Mouse (Mus musculus): ENCODE measurements around the gene Lmtk3. TPM values are rescaled to one million over a fixed set of nuclear protein-coding genes. Genes with fewer than 3 reads are reported as not detected.

The Lmtk3 gene
- polyA plus RNA-seq, 1 experiment from 2014 or later, result 10.9 TPM

DNA sequence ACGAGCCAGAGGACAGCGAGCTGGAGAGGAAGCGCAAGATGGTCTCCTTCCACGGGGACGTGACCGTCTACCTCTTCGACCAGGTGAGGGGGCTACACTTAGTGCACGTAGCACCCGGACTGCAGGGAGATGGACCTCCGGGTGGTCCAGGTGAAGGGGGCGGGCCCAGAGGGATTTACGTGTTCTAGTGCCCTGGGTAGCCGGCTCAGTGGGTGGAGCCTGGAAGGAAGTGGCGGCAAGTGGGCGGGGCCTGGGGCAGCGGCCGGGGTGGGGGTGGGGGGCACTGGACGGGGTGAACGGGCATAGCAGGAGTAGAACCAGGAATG is 14.9 kb downstream of the Lmtk3 start:
- peaks cover 54% of the 10 kb centered on the region for H3K27me3 ChIP-seq (replicated peaks)
- WGBS, result 4% methylated on average over 19 of the region's 19 CpGs
- peaks cover 68% of the 10 kb centered on the region for H3K36me3 ChIP-seq
- H3K4me2 ChIP-seq (replicated peaks), result peak overlapping the region; percentile 70
- H3K27ac ChIP-seq, result no peak overlapping the region
- ATAC-seq (ENCODE audit: low FRiP score, low read depth), result no peak
- peaks cover 21% of the 10 kb centered on the region for H3K4me1 ChIP-seq
- no peaks in the 10 kb centered on the region for H3K9me3 ChIP-seq
- H3K4me3 ChIP-seq, result peak overlapping the region; percentile 36
- peak overlapping the region; percentile 59 for H3K9ac ChIP-seq

GRCm38 (mm10) chr7:45798931-45799330 is 15.4 kb downstream of the Lmtk3 start:
- Histone ChIP-seq H3K4me2 (replicated peaks) (peak overlapping the region; percentile 70), H3K4me3 (no peak overlapping the region), H3K27me3 (replicated peaks) (peaks cover 51% of the 10 kb centered on the region), H3K4me1 (peaks cover 21% of the 10 kb centered on the region), H3K36me3 (peaks cover 68% of the 10 kb centered on the region), H3K9me3 (no peaks in the 10 kb centered on the region), H3K9ac (0 out of 2 replicates have a peak overlapping the region, but pooled peaks have one; percentile 59), H3K27ac (no peak overlapping the region)
- ATAC-seq (ENCODE audit: low FRiP score, low read depth), result no peak
- WGBS, result 53% methylated on average over 7 of the region's 7 CpGs

- Histone ChIP-seq H3K4me2 (replicated peaks) (no peak overlapping the region), H3K4me1 (peaks cover 21% of the 10 kb centered on the region), H3K27me3 (replicated peaks) (peaks cover 42% of the 10 kb centered on the region), H3K9ac (no peak overlapping the region), H3K9me3 (no peaks in the 10 kb centered on the region), H3K36me3 (peaks cover 63% of the 10 kb centered on the region), H3K27ac (no peak overlapping the region), H3K4me3 (no peak overlapping the region)
- ATAC-seq (ENCODE audit: low FRiP score, low read depth), result no peak
- 38% methylated on average over 7 of the region's 7 CpGs for WGBS
These were observed 16.5 kb downstream of the Lmtk3 start for GRCm38 (mm10) chr7:45800001-45800400.

DNA sequence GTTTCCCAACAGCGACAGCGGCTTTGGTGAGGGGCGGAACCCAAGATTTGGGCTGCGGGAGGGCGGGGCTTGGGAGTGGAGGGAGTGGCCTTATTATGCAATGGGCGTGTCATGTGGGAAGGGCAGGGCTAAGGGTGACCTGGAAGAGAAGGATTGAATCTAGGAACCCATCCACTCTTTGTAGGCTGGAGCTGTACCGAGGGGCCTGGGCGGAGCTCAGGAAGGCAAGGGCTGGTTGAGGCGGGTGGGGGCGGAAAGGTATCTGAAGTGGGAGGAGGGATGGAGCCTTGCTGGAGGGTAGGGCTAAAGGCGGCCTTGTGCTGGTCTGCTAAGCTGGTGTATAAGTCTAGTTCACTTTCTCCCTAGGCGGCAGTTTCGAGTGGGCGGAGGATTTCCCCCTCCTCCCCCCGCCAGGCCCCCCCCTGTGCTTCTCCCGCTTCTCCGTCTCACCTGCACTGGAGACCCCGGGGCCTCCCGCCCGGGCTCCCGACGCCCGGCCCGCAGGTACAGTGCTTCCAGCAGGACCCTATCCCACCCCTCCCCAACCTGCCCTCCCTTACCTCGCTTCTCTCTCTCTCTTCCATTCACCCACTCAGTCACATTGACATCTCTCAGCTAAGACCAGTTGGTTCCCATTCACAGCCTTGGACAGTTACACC is 17.1 kb downstream of the Lmtk3 start:
- H3K4me2 ChIP-seq (replicated peaks), result peak overlapping the region; percentile 20
- H3K9ac ChIP-seq, result 0 out of 2 replicates have a peak overlapping the region, but pooled peaks have one; percentile 8
- peaks cover 21% of the 10 kb centered on the region for H3K4me1 ChIP-seq
- H3K27me3 ChIP-seq (replicated peaks), result peaks cover 36% of the 10 kb centered on the region
- H3K9me3 ChIP-seq, result no peaks in the 10 kb centered on the region
- no peak overlapping the region for H3K4me3 ChIP-seq
- H3K36me3 ChIP-seq, result peaks cover 56% of the 10 kb centered on the region
- H3K27ac ChIP-seq, result no peak overlapping the region
- 19% methylated on average over 24 of the region's 25 CpGs for WGBS
- no peak for ATAC-seq (ENCODE audit: low FRiP score, low read depth)

DNA sequence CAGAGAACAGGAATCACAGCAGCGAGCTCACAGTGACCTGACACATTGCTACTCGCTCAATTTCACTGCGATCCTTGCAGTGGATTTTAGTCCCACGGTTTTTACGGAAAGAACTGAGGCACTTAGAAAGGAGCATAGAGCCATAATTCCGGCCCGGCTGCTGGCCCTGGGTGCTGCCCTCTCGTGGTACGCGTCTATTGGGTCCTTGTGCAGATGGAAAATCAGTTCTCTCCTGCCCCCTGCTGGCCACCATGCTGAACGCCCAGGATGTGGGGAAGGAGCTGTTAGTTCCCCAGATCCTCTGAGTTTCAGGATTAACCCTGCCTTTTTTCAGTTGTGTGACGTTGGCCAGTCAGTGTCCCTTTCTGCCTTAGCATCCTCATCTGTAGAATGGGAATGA is 17.8 kb downstream of the Lmtk3 start:
- no peak overlapping the region for H3K27ac ChIP-seq
- peak; percentile 39 for ATAC-seq (ENCODE audit: low FRiP score, low read depth)
- no peak overlapping the region for H3K4me3 ChIP-seq
- no peak overlapping the region for H3K4me2 ChIP-seq (replicated peaks)
- H3K4me1 ChIP-seq, result peaks cover 21% of the 10 kb centered on the region
- WGBS, result 4% methylated on average over 12 of the region's 12 CpGs
- no peak overlapping the region for H3K9ac ChIP-seq
- H3K9me3 ChIP-seq, result no peaks in the 10 kb centered on the region
- H3K27me3 ChIP-seq (replicated peaks), result peaks cover 31% of the 10 kb centered on the region
- peaks cover 52% of the 10 kb centered on the region for H3K36me3 ChIP-seq

GRCm38 (mm10) chr7:45802551-45802950 is 19.0 kb downstream of the Lmtk3 start:
- no peak overlapping the region for H3K4me3 ChIP-seq
- H3K9me3 ChIP-seq, result no peaks in the 10 kb centered on the region
- no peak overlapping the region for H3K27ac ChIP-seq
- H3K4me1 ChIP-seq, result peaks cover 15% of the 10 kb centered on the region
- no peak overlapping the region for H3K4me2 ChIP-seq (replicated peaks)
- no peak overlapping the region for H3K9ac ChIP-seq
- H3K36me3 ChIP-seq, result peaks cover 58% of the 10 kb centered on the region
- 94% methylated on average over 6 of the region's 6 CpGs for WGBS
- H3K27me3 ChIP-seq (replicated peaks), result peaks cover 19% of the 10 kb centered on the region
- no peak for ATAC-seq (ENCODE audit: low FRiP score, low read depth)

DNA sequence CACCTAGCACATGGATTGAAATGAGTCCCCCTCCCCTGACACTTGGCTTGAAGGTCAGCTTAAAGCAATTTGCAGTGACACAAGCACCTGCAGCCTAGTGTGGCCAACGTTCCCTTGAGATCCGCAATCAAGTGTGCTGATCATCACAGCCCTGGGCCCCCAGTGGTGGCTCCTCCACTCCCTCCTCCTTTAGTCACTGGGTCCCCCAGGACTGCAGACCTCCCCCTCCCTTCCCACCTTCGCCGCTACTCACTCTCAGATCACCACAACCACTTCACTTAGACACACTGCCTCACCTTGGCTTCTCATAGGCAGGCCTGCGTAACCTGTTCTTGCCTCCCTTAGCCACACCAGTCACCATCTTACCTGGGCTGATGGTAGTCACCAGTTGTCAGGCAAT is 22.4 kb downstream of the Lmtk3 start:
- H3K27me3 ChIP-seq (replicated peaks), result no peaks in the 10 kb centered on the region
- no peak for ATAC-seq (ENCODE audit: low FRiP score, low read depth)
- no peak overlapping the region for H3K4me2 ChIP-seq (replicated peaks)
- no peak overlapping the region for H3K9ac ChIP-seq
- H3K36me3 ChIP-seq, result peaks cover 80% of the 10 kb centered on the region
- H3K9me3 ChIP-seq, result no peaks in the 10 kb centered on the region
- 63% methylated on average over 5 of the region's 5 CpGs for WGBS
- H3K4me1 ChIP-seq, result no peaks in the 10 kb centered on the region
- no peak overlapping the region for H3K4me3 ChIP-seq
- no peak overlapping the region for H3K27ac ChIP-seq

GRCm38 (mm10) chr7:45808471-45808870 is 24.9 kb downstream of the Lmtk3 start:
- peaks cover 16% of the 10 kb centered on the region for H3K4me1 ChIP-seq
- peaks cover 79% of the 10 kb centered on the region for H3K36me3 ChIP-seq
- no peak overlapping the region for H3K27ac ChIP-seq
- no peak overlapping the region for H3K4me2 ChIP-seq (replicated peaks)
- H3K9me3 ChIP-seq, result no peaks in the 10 kb centered on the region
- no peak overlapping the region for H3K9ac ChIP-seq
- no peaks in the 10 kb centered on the region for H3K27me3 ChIP-seq (replicated peaks)
- no peak for ATAC-seq (ENCODE audit: low FRiP score, low read depth)
- H3K4me3 ChIP-seq, result no peak overlapping the region
- WGBS, result 52% methylated on average over 8 of the region's 11 CpGs

DNA sequence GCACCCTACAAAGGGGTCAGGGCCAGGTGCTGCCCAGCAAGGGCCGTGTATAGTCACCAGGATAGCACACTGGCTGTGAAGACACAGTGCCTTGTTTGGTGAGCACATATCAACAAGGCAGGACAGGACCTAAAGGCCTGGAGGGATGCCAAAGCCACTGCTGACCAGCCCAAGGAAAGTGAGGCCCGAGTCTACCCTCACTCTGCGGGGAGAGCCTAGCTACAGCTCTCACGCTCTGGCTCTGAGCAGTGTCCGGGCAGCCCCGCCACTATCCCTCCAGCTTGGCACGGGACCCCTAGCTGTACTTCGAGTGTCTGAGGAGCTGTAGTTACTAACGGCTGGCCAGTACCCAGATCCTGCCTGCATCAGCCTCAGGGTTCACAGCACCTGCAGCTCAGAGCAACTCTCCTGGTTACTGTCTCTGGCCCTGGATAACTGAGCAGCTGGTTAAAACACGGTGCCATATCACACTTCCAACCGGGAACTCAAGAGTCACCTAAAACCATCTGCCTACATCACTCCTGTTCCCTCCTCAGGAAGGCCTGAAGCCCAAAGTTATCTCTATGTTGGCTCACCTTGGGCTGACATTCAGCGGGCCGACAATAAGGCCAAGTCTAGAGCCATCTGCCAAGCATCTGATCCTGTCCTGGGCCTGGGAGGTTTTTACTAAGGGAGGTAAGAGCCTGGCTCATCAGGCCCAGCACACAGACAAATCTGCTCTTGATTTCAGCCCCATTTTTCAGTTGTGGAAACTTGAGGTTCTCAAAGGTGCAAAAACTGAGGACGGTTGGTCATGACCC is 25.9 kb downstream of the Lmtk3 start:
- no peak overlapping the region for H3K27ac ChIP-seq
- H3K9ac ChIP-seq, result no peak overlapping the region
- WGBS, result 88% methylated on average over 14 of the region's 14 CpGs
- H3K4me2 ChIP-seq (replicated peaks), result no peak overlapping the region
- no peaks in the 10 kb centered on the region for H3K27me3 ChIP-seq (replicated peaks)
- H3K4me1 ChIP-seq, result peaks cover 16% of the 10 kb centered on the region
- no peak for ATAC-seq (ENCODE audit: low FRiP score, low read depth)
- H3K4me3 ChIP-seq, result no peak overlapping the region
- H3K9me3 ChIP-seq, result no peaks in the 10 kb centered on the region
- H3K36me3 ChIP-seq, result peaks cover 68% of the 10 kb centered on the region

- H3K27me3 ChIP-seq (replicated peaks), result no peaks in the 10 kb centered on the region
- H3K9ac ChIP-seq, result peak overlapping the region; percentile 100
- H3K4me1 ChIP-seq, result peaks cover 26% of the 10 kb centered on the region
- ATAC-seq (ENCODE audit: low FRiP score, low read depth), result no peak
- 88% methylated on average over 8 of the region's 8 CpGs for WGBS
- peak overlapping the region; percentile 92 for H3K4me2 ChIP-seq (replicated peaks)
- H3K9me3 ChIP-seq, result no peaks in the 10 kb centered on the region
- peaks cover 50% of the 10 kb centered on the region for H3K36me3 ChIP-seq
- no peak overlapping the region for H3K27ac ChIP-seq
- peak overlapping the region; percentile 96 for H3K4me3 ChIP-seq
These were observed 29.4 kb downstream of the Lmtk3 start for GRCm38 (mm10) chr7:45812921-45813320.

DNA sequence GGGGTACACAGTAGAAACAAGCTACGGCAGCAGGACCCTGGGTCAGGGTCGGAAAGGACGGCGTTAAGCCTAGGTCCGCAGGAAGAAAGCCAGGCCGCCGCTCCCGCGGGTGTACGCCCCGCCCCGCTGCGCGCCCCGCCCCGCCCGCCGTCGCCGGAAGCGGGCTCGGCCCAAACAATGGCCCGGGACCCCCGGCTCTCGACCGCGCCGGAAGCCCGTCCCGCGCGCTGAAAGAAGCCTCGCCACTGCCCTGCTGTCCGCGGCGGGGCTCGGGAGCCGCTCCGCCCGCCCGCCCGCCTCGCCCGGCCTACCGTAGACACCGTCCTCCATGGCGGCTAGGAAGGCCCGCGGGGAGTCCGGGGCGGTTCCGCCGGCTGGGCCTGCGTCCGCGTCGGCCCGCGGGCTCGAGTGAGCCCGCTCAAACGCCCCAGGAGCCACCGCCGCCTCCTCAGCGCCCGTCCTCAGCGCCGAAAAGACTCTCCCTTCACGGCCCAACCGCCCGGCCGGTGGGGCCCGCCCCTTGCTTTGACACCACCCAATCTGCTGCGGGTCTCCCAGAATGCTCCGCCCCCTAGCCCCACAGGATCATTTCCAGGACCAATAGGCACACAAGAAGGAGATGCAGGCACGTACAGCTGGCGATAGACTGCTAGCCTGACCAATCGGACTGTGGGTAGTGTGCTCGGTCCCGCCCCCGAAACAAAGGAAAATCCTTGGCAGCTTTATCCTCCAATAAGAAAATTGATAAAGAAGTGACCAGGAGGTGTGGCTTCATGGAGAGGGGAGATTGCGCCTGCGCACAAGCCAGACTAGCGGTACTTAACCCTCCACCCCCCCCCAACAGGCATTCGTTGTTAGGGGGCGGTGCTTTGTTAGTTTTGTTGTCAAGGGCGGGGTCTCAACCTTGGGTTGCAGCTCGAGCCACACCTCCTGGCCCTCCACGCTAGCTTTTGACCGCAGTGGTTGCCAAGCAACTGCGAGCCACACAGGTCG is 30.5 kb downstream of the Lmtk3 start, which contains the start of gene Cyth2:
Gene Cyth2 (minus strand): TSS at position 795 of the 993 bp plus-strand sequence.
- Histone ChIP-seq H3K4me2 (replicated peaks) (peak within 1 kb of the TSS; percentile 92), H3K4me1 (peaks cover 26% of the 10 kb centered on the region), H3K9ac (peak within 1 kb of the TSS; percentile 100), H3K27me3 (replicated peaks) (peaks cover 4% of the 10 kb centered on the region; the same call in 1 of the 2 replicates), H3K9me3 (no peaks in the 10 kb centered on the region), H3K4me3 (peak within 1 kb of the TSS; percentile 96), H3K36me3 (peaks cover 39% of the 10 kb centered on the region), H3K27ac (peak within 1 kb of the TSS; percentile 100)
- under 1% methylated on average over 89 of the region's 92 CpGs for WGBS
- ATAC-seq (ENCODE audit: low FRiP score, low read depth), result peak; percentile 99
